Mouse (Mus musculus): ENCODE data around the gene D130052B06Rik. TPM values are rescaled to one million over a fixed set of nuclear protein-coding genes. Genes with fewer than 3 reads are reported as not detected.
A peak's percentile ranks its signal among the peaks of the same experiment; 100 is the strongest.

Gene D130052B06Rik
- total RNA-seq (2021), result not detected in 2 replicates
- long read RNA-seq, experiment 1, result 0 reads
- long read RNA-seq, experiment 2, result 0 reads

GRCm38 (mm10) chr11:33598986-33599385 is at the start of gene D130052B06Rik:
Gene D130052B06Rik (plus strand): TSS chr11:33599302.
- no peak for DNase-seq

GRCm38 (mm10) chr11:33550861-33551560 is 48.1 kb upstream of the D130052B06Rik start:
- no peak for DNase-seq

- DNase-seq, result peak; percentile 9
Measured at GRCm38 (mm10) chr11:33554123-33554522, 45.0 kb upstream of the D130052B06Rik start.

GRCm38 (mm10) chr11:33563921-33564320 is 35.2 kb upstream of the D130052B06Rik start:
- no peak for DNase-seq

GRCm38 (mm10) chr11:33570413-33570812 is 28.7 kb upstream of the D130052B06Rik start:
- peak; percentile 17 for DNase-seq

GRCm38 (mm10) chr11:33574944-33575343 is 24.2 kb upstream of the D130052B06Rik start:
- DNase-seq, result no peak

- DNase-seq, result no peak
Measured at GRCm38 (mm10) chr11:33578859-33579258, 20.2 kb upstream of the D130052B06Rik start, which contains the start of gene Gabrp. Gene Gabrp (minus strand): TSS chr11:33578959.

- no peak for DNase-seq
Measured at GRCm38 (mm10) chr11:33579621-33580020, 19.5 kb upstream of the D130052B06Rik start.

- no peak for DNase-seq
Measured at GRCm38 (mm10) chr11:33586614-33587013, 12.5 kb upstream of the D130052B06Rik start.

- no peak for DNase-seq
Measured at GRCm38 (mm10) chr11:33590771-33591170, 8.3 kb upstream of the D130052B06Rik start.

- no peak for DNase-seq
Measured at GRCm38 (mm10) chr11:33592826-33593225, 6.3 kb upstream of the D130052B06Rik start.

GRCm38 (mm10) chr11:33596655-33597054 is 2.4 kb upstream of the D130052B06Rik start:
- no peak for DNase-seq

- DNase-seq, result no peak
Measured at GRCm38 (mm10) chr11:33603174-33603573, 4.1 kb downstream of the D130052B06Rik start.

- no peak for DNase-seq
Measured at GRCm38 (mm10) chr11:33607784-33608183, 8.7 kb downstream of the D130052B06Rik start.

- DNase-seq, result peak; percentile 74
Measured at GRCm38 (mm10) chr11:33614218-33614617, 15.1 kb downstream of the D130052B06Rik start.

GRCm38 (mm10) chr11:33627136-33627742 is 28.1 kb downstream of the D130052B06Rik start:
- DNase-seq, result no peak

- no peak for DNase-seq
Measured at GRCm38 (mm10) chr11:33637107-33637506, 38.0 kb downstream of the D130052B06Rik start.

GRCm38 (mm10) chr11:33649358-33649757 is 50.3 kb downstream of the D130052B06Rik start:
- DNase-seq, result no peak

- no peak for DNase-seq
Measured at GRCm38 (mm10) chr11:33654485-33654884, 55.4 kb downstream of the D130052B06Rik start.

- no peak for DNase-seq
Measured at GRCm38 (mm10) chr11:33655221-33655620, 56.1 kb downstream of the D130052B06Rik start.

GRCm38 (mm10) chr11:33655861-33656593 is 56.9 kb downstream of the D130052B06Rik start:
- DNase-seq, result no peak

- no peak for DNase-seq
Measured at GRCm38 (mm10) chr11:33660016-33660913, 61.2 kb downstream of the D130052B06Rik start.
